Mouse (Mus musculus) myocyte (in vitro differentiated cells): ENCODE measurements around the gene Adgrl2. TPM values are rescaled to one million over a fixed set of nuclear protein-coding genes. Genes with fewer than 3 reads are reported as not detected.

Experiments used
- H3K27me3 ChIP-seq: one replicate; pipeline ENCODE4 v1.6.1; 2011; ENCODE audit not compliant: control insufficient read depth, insufficient read depth, insufficient read length
- H3K36me3 ChIP-seq: one replicate; pipeline ENCODE4 v1.6.1; 2011; ENCODE audit not compliant: control insufficient read depth, insufficient read depth
- H3K4me2 ChIP-seq: one replicate; pipeline ENCODE4 v1.6.1; 2011; ENCODE audit warnings: low read depth, control low read depth
- H3K4me3 ChIP-seq: one replicate; pipeline ENCODE4 v1.5.1; 2011; ENCODE audit warnings: mild to moderate bottlenecking, control low read depth, moderate library complexity
- H3K79me2 ChIP-seq: one replicate; pipeline ENCODE4 v1.6.1; 2011; ENCODE audit not compliant: control insufficient read depth, insufficient read depth
- H3ac ChIP-seq: one replicate; pipeline ENCODE4 v1.6.1; 2011; ENCODE audit not compliant: control insufficient read depth, insufficient read length
- CEBPB ChIP-seq: IDR thresholded peaks from 2 replicates; pipeline ENCODE4 v1.6.1; 2011; ENCODE audit warnings: mild to moderate bottlenecking, moderate library complexity; ENCODE audit not compliant: poor library complexity, insufficient read depth, severe bottlenecking
- E2F4 ChIP-seq: IDR thresholded peaks from one replicate; pipeline ENCODE4 v1.6.1; 2011; ENCODE audit warnings: mild to moderate bottlenecking, control low read depth, moderate library complexity; ENCODE audit not compliant: insufficient read depth
- MAX ChIP-seq: IDR thresholded peaks from one replicate; pipeline ENCODE4 v1.6.1; 2011; ENCODE audit warnings: low read depth, mild to moderate bottlenecking, control low read depth
- MYOD1 ChIP-seq, 3 experiments: IDR thresholded peaks; one replicate each; pipeline ENCODE4 v1.6.1; 2011; ENCODE audit warnings: control low read depth in 2 of 3, low read depth in 2 of 3, mild to moderate bottlenecking in 2 of 3, moderate library complexity in 1 of 3; ENCODE audit not compliant: insufficient read length in 2 of 3, control insufficient read depth in 1 of 3
- MYOG ChIP-seq, 3 experiments: IDR thresholded peaks; one replicate each; pipeline ENCODE4 v1.6.1; 2011; ENCODE audit warnings: control low read depth in 2 of 3, low read depth in 2 of 3, mild to moderate bottlenecking in 2 of 3; ENCODE audit not compliant: insufficient read length in 2 of 3, control insufficient read depth in 1 of 3, insufficient read depth in 1 of 3
- POLR2A ChIP-seq: IDR thresholded peaks from one replicate; pipeline ENCODE4 v1.6.1; 2011; ENCODE audit warnings: low read depth, mild to moderate bottlenecking, control low read depth, moderate library complexity; ENCODE audit not compliant: insufficient read length
- POLR2AphosphoS2 ChIP-seq: IDR thresholded peaks from one replicate; pipeline ENCODE4 v1.6.1; 2011; ENCODE audit warnings: low read depth, control low read depth; ENCODE audit not compliant: insufficient read length
- REST ChIP-seq: IDR thresholded peaks from one replicate; pipeline ENCODE4 v1.6.1; 2011; ENCODE audit warnings: mild to moderate bottlenecking, control low read depth, moderate library complexity; ENCODE audit not compliant: insufficient read depth, insufficient read length
- SRF ChIP-seq: IDR thresholded peaks from one replicate; pipeline ENCODE4 v1.6.1; 2011; ENCODE audit warnings: low read depth; ENCODE audit not compliant: control insufficient read depth, insufficient read length
- TCF12 ChIP-seq: IDR thresholded peaks from one replicate; pipeline ENCODE4 v1.6.1; 2011; ENCODE audit warnings: mild to moderate bottlenecking, control low read depth; ENCODE audit not compliant: poor library complexity, insufficient read depth, severe bottlenecking
- TCF3 ChIP-seq: IDR thresholded peaks from one replicate; pipeline ENCODE4 v1.6.1; 2011; ENCODE audit warnings: low read depth, control low read depth; ENCODE audit not compliant: insufficient read length
- USF1 ChIP-seq: IDR thresholded peaks from one replicate; pipeline ENCODE4 v1.6.1; 2011; ENCODE audit warnings: low read depth, mild to moderate bottlenecking, control low read depth, moderate library complexity
- polyA plus RNA-seq: library from polyadenylated mRNA; unstranded; fragments of >200 nt; fragmentation: generic; extraction: Trizol; gene quantifications from one replicate; pipeline ENCODE4 v1.2.1, GENCODE M21; 2012; ENCODE audit warnings: missing spikeins

Gene Adgrl2
- polyA plus RNA-seq, 1 experiment: 11.7 TPM

DNA sequence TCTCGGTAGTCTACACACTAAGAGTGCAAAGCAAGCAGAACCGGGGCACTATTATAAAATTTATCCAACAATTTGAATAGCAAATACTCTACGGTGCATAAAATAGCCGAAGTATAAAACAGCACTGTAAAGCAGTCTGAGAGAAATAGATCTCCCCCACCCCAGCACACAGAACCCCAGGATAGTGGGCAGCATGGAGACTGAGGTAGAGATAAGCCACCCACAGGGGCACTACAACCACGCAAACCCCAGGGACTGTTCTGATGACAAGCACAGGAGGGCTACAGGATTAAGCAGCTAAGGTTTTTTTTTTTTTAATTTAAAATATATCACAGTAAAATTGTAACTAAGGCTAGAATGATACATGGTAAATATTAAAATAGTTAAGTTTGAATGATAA lies 123.7 kb downstream of the Adgrl2 start:
- Histone ChIP-seq H3K79me2 (no peaks in the 10 kb centered on the region), H3K4me3 (no peak overlapping the region), H3K4me2 (no peak overlapping the region), H3ac (no peak overlapping the region), H3K27me3 (no peaks in the 10 kb centered on the region), H3K36me3 (no peaks in the 10 kb centered on the region)
- no peak for TF ChIP-seq MYOG (IDR thresholded peaks at IDR 0.05; ENCODE audit: control insufficient read depth in 1 of 3, insufficient read depth in 1 of 3, insufficient read length in 2 of 3, low read depth in 2 of 3)
- no peak for TF ChIP-seq USF1
- TF ChIP-seq REST: no peak
- TF ChIP-seq SRF: no peak
- TF ChIP-seq POLR2AphosphoS2: no peak
- no peak for TF ChIP-seq MYOD1 (IDR thresholded peaks at IDR 0.05; ENCODE audit: control insufficient read depth in 1 of 3, insufficient read length in 2 of 3, low read depth in 2 of 3)
- no peak for TF ChIP-seq CEBPB
- no peak for TF ChIP-seq POLR2A
- no peak for TF ChIP-seq TCF12
- TF ChIP-seq TCF3: no peak
- TF ChIP-seq MAX: no peak
- TF ChIP-seq E2F4: no peak

DNA sequence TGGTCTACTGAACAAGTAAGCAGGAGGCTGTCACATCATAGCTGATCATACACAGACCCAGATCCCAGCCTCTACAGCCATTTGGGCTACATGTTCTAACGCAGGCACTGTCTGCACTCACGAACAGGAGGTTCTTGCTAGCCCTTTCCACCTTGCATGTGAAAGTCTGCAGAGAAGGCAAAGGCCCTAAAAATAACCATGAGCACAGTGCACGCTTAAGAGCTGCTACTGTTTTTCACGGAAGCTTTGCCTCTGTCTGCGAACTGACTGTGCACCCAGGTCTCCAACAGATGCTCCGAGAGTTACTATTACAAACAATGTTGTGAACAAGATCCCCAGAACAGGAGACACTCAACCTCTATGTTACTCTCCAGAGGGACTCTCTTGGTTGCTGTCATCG lies 124.3 kb downstream of the Adgrl2 start:
- H3K4me2 ChIP-seq: no peak overlapping the region

GRCm38 (mm10) chr3:148865234-148865633 lies 125.1 kb downstream of the Adgrl2 start:
- Histone ChIP-seq H3K27me3 (no peaks in the 10 kb centered on the region), H3ac (no peak overlapping the region), H3K36me3 (no peaks in the 10 kb centered on the region), H3K79me2 (no peaks in the 10 kb centered on the region), H3K4me2 (no peak overlapping the region), H3K4me3 (no peak overlapping the region)
- TF ChIP-seq USF1 (no peak), E2F4 (no peak), TCF12 (no peak), POLR2A (no peak), MAX (no peak), MYOG (IDR thresholded peaks at IDR 0.05; ENCODE audit: control insufficient read depth in 1 of 3, insufficient read depth in 1 of 3, insufficient read length in 2 of 3, low read depth in 2 of 3) (no peak), CEBPB (no peak), POLR2AphosphoS2 (no peak), REST (no peak), TCF3 (no peak), SRF (no peak), MYOD1 (IDR thresholded peaks at IDR 0.05; ENCODE audit: control insufficient read depth in 1 of 3, insufficient read length in 2 of 3, low read depth in 2 of 3) (no peak)

More for the DNA sequence above, 124.3 kb downstream of the Adgrl2 start:
- Histone ChIP-seq H3K79me2 (no peaks in the 10 kb centered on the region), H3K36me3 (no peaks in the 10 kb centered on the region), H3K4me3 (no peak overlapping the region), H3ac (no peak overlapping the region), H3K27me3 (no peaks in the 10 kb centered on the region)
- TF ChIP-seq USF1 (no peak), POLR2A (no peak), POLR2AphosphoS2 (no peak), REST (no peak), MYOG (IDR thresholded peaks at IDR 0.05; ENCODE audit: control insufficient read depth in 1 of 3, insufficient read depth in 1 of 3, insufficient read length in 2 of 3, low read depth in 2 of 3) (no peak), TCF3 (no peak), MAX (no peak), MYOD1 (IDR thresholded peaks at IDR 0.05; ENCODE audit: control insufficient read depth in 1 of 3, insufficient read length in 2 of 3, low read depth in 2 of 3) (no peak), SRF (no peak), TCF12 (no peak), CEBPB (no peak), E2F4 (no peak)

DNA sequence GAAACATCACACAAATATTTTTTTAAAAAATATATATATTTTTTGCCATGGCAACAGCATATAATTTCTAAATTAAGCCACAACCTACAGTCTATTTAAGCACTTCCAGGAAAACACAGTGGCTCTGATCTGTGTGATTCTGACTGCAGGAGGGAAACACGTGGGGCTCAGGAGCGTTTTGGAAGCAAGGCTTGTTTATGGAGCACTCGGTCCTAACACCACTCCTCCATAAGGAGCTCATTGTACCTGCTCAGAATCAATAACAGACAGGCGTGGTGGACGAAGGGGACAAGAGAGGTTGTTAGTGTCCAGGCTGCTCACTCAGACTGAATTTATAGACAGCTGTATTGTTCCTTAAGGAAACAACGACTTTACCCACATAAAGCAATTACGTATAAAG lies 128.5 kb downstream of the Adgrl2 start:
- H3K36me3 ChIP-seq: no peaks in the 10 kb centered on the region
- no peaks in the 10 kb centered on the region for H3K79me2 ChIP-seq
- H3K4me3 ChIP-seq: no peak overlapping the region
- H3K27me3 ChIP-seq: no peaks in the 10 kb centered on the region
- H3K4me2 ChIP-seq: no peak overlapping the region
- TF ChIP-seq SRF (no peak), E2F4 (no peak), MYOG (IDR thresholded peaks at IDR 0.05; ENCODE audit: control insufficient read depth in 1 of 3, insufficient read depth in 1 of 3, insufficient read length in 2 of 3, low read depth in 2 of 3) (no peak), TCF3 (no peak), POLR2AphosphoS2 (no peak), USF1 (no peak), TCF12 (no peak), CEBPB (no peak), REST (no peak), POLR2A (no peak), MAX (no peak), MYOD1 (IDR thresholded peaks at IDR 0.05; ENCODE audit: control insufficient read depth in 1 of 3, insufficient read length in 2 of 3, low read depth in 2 of 3) (no peak)
- H3ac ChIP-seq: no peak overlapping the region
